Mouse (Mus musculus): ENCODE results near the gene Strip2.

Gene Strip2

GRCm38 (mm10) chr6:29930087-29930486, 13.3 kb downstream of the Strip2 start:
- no peak for DNase-seq (ENCODE audit: extremely low spot score)

DNA sequence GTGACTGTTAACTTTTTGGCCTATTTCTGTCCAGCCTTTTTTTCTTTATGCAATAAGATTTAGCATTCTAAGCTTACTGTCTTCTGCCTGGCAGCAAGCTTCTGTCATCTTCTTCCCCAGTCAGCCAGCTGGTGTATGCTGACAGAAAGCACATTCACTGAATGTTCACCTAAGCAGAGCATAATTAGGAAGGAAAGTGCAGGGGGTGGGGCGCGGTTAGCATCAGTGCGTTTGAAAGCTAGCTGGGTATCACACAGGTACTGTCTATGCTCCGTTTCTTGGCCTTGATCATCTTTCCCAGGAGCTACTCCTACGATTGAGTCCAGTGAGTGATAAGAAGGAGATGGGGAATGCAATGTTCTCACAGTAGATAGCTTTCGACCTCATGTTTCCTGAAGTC, 13.9 kb downstream of the Strip2 start:
- no peak for DNase-seq (ENCODE audit: extremely low spot score)

- DNase-seq (ENCODE audit: extremely low spot score): no peak
These were observed 14.4 kb downstream of the Strip2 start for GRCm38 (mm10) chr6:29931181-29931580.

GRCm38 (mm10) chr6:29935741-29936140, 18.9 kb downstream of the Strip2 start:
- DNase-seq (ENCODE audit: extremely low spot score): no peak

DNA sequence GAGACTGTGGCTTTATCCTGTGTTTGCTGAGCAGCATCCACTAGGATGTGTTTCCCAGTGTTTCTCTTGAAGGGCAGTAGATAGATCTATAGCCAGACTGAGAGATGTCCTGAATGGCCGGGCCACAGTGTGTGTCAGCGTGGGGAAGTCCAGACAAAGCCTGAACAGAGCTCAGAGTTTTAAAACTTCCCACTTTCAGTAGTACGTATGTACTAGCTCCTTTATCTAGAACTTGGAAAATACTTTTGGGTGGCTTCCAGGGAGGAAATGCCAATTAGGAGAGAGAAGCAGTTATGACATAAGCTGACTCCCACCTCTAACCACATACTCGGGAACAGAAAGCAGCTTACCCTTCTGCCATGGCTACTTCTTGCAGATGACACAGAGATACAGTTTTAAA, 23.6 kb downstream of the Strip2 start:
- DNase-seq (ENCODE audit: extremely low spot score): no peak

DNA sequence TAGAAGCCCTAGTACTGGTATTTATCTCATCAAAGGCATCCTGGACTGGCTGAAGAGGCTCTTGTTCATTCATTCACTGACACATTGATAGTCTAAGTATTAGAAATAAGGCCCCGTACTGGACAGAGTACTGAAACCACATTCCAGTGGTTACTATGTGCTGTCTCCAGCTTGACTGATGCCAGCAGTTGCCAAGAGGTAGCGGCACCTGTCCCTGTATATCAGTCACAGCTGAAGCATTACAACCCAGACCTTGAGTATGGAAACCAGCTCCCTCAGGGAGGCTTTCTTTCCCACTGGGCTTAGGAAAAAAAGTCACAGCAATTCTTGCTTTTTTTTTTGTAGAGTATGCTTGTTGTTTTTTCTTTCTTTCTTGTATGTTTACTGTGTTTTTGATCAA, 24.2 kb downstream of the Strip2 start:
- no peak for DNase-seq (ENCODE audit: extremely low spot score)

DNA sequence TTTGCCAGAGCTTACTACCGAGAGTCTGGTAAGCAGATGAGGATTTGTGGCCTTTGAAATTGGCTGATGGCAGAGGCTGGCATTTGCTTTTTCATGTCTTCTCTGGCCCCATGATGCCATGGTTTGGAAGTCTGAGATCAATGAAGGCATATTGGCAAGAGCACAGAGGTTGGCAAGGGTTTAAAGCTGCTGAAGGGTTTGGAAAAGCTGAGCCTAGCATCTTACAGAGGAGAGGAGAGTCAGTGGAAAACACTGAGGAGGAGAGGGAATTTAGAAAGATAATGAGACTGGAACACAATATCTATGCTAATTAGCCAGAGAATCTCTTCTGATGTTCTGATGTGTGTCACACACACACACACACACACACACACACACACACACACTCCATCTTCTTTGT, 27.7 kb downstream of the Strip2 start:
- no peak for DNase-seq (ENCODE audit: extremely low spot score)

DNA sequence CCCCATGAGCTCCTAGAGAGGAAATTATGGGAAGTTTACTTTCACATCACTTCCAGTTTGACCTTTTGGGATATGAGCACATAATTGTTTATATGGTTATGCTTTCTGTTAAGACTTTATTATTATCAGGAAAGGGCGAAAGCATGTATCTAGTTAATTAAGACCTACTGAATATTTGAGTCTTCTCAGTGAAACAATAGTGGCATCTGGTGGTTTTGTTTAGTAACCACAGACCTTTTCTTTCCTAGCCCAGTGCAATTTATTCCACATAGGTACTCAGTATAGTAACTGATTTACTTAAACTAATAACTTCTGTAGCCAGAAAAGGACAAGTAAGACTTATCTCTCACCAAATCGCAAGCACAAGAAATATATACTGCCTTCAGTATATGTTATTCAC, 29.8 kb downstream of the Strip2 start:
- DNase-seq (ENCODE audit: extremely low spot score): no peak

DNA sequence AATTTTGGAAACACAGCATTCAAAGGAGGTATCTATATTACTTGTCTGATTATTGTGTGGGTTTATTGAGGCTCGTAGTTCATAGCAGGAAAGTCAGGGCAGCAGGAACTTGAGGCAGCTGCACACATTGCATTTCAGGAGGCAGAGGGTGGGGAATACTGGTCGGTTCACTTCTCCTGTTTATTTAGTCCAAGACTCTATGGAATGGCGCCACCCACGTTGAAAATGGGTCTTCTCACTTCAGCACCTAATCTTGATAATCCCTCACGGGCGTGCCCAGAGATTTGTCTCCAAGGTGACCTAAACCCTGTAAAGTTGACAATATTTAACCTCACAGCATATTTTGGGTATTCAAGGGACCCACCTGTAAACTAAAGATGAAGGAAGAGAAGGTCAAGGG, 31.0 kb downstream of the Strip2 start:
- DNase-seq (ENCODE audit: extremely low spot score): no peak

- no peak for DNase-seq (ENCODE audit: extremely low spot score)
These were observed 39.9 kb downstream of the Strip2 start for GRCm38 (mm10) chr6:29956749-29957148.

- DNase-seq (ENCODE audit: extremely low spot score): no peak
These were observed 41.9 kb downstream of the Strip2 start for GRCm38 (mm10) chr6:29958669-29959068.

- DNase-seq (ENCODE audit: extremely low spot score): no peak
These were observed 44.3 kb downstream of the Strip2 start for GRCm38 (mm10) chr6:29961081-29961480.

GRCm38 (mm10) chr6:29967917-29968316, 51.1 kb downstream of the Strip2 start:
- no peak for DNase-seq (ENCODE audit: extremely low spot score)

GRCm38 (mm10) chr6:29973341-29973740, 56.5 kb downstream of the Strip2 start:
- no peak for DNase-seq (ENCODE audit: extremely low spot score)

- DNase-seq (ENCODE audit: extremely low spot score): no peak
These were observed 58.0 kb downstream of the Strip2 start for GRCm38 (mm10) chr6:29974836-29975235.

DNA sequence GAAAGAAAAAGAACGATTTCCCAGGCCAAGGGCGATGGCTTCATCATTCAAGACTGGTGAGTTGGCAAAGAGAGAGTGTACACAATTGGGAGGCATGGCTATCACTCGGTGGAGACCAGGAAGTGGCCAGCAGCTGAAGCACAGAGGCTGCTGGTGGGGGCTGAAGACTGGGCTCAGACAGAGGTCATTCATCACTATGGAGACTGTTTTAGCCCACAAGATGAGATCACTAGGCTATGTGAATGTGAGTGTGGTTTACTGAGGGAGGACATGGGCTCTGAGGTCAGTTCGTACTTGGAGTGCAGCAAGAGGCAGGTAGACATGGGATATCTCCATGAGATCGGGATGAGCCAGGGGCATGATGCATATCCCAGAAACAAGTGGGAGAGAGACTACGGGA, 63.6 kb downstream of the Strip2 start:
- no peak for DNase-seq (ENCODE audit: extremely low spot score)

DNA sequence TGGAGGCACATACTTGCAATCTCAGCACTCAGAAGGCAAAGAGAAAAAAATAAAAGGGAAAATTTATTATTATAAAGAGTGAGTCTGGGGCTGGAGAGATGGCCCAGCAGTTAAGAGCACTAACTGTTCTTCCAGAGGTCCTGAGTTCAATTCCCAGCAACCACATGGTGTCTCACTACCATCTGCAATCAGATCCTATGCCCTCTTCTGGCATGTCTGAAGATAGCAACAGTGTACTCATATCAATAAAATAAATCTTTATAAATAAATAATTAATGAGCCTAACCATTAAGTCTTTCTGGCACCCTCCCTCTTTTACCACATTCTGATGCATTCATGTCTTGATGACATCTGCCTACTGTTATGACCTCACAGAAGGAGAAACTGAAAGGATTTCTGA, 65.0 kb downstream of the Strip2 start:
- no peak for DNase-seq (ENCODE audit: extremely low spot score)

DNA sequence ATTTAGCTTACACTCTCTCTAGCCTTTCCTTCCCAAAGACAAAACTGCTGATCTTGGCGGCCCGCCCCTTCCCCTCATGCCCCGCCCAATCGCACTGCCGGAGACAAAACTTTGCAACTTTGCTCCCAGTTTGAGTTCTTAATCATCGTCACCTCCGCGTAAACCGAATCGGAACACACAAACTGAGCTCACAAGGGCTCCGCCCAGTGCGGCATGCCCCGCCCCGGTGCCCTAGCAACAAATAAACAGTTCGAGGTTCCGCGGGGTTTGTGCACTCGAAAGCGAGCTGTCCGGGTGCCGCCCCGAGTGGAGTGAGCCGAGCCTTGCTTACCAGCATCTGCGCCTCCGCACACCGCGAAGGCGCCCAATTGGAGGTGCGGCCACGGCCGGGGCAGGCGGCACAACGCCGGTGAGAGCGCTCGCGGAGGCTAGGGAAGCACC, 68.3 kb downstream of the Strip2 start:
- DNase-seq (ENCODE audit: extremely low spot score): peak; percentile 71

DNA sequence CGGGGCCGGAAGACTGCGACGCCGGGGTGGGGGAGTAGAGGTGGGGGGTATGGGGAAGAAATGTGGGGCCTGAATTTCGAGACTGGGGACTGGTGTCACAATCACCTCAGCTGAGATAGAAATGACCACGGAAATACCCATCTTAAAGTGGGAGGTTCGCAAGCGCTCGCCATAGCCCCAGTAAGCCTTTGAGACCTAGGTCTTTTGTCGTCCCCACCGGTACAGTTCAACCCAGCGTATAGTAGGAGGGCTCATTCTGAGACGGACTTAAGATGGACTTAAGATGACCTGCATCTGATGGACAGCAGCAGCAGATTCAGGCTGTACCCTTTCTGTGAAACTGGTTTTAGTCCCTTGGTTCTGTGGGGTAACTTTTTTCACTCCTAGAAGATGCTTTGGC, 68.7 kb downstream of the Strip2 start:
- no peak for DNase-seq (ENCODE audit: extremely low spot score)

DNA sequence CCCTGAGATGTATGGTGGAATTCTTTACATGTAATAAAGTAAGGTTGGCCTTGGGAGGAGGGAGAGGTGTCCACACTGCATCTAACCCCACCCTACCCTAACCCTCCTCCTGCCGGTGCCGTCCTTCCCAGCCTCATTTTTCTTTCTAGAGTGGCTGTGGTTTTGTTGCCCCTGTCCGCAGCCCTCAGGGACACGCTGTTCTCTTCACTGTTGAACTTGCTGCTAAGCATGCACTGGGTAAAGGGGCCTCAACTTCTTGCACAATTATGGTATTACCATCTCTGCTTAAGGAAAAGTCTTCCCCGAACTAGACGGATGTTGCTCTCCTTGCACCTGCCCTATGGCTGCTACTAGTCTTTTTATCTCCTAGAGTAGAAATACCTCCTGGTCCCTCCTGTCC, 69.2 kb downstream of the Strip2 start:
- DNase-seq (ENCODE audit: extremely low spot score): no peak

DNA sequence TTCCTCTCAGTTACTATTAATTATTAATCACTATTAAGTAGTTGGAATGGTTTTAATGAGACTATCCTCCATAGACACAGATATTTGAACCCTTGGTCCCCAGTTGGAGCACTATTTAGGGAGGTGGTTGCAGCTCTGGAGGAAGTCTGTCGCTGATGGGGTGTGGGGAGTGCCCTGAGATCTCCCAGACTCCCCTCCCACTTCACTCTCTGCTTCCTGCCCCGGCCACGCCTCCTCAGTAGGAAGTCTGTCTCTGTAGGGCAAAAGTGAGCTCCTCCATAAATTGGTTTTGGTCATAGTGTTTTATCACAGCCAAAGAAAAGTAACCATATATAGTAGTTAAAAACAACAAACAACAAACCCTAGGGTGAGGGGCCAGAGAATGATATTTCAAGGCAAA, 70.4 kb downstream of the Strip2 start:
- DNase-seq (ENCODE audit: extremely low spot score): no peak

- DNase-seq (ENCODE audit: extremely low spot score): no peak
These were observed 81.3 kb downstream of the Strip2 start for GRCm38 (mm10) chr6:29998140-29998539.

DNA sequence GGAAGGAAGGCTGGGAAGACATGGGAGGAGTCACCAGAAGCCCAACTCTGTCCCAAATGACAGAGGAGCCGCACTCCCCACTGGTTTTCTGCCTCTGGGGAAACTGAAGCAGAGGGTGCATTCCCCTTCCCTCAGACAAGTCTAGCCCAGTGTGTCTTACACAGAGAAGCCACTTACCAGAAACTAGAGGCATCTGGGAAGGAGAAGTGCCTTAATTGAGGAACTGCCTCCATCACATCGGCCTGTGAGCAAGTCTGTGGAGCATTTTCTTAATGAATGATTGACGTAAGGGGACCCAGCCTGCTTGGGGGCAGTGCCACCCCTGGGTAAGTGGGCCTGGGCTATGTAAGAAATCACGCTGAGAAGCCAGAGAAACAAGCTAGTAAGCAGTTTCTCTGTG, 82.0 kb downstream of the Strip2 start:
- DNase-seq (ENCODE audit: extremely low spot score): no peak

DNA sequence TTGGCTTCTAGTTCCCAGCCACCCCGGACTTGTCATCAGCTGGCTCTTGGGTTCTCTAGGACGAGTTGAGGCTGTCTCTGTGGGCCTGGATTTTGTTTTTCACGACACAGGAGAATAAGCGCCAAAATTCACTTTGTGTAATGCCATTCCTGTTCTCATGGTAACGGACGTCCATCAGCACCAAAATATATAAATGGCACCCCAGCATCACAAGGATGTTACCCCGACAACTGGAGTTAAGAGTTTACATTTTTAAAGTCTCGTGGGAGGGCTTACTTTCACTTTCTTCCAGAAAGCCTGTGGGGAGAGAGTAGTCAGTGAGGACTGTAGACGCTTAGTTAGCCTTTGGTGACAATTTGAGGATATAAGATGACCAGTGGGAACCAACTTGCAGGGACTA, 85.8 kb downstream of the Strip2 start:
- no peak for DNase-seq (ENCODE audit: extremely low spot score)

GRCm38 (mm10) chr6:30005851-30006250, 89.0 kb downstream of the Strip2 start:
- DNase-seq (ENCODE audit: extremely low spot score): no peak

All from embryo, embryonic 9.5 days (tissue).